Mouse (Mus musculus): ENCODE results near the gene Chd2.

GRCm38 (mm10) chr7:73402671-73403070, 139.0 kb downstream of the Chd2 start:
- TF ChIP-seq ZC3H11A (IDR thresholded peaks at IDR 0.05; ENCODE audit: borderline replicate concordance, low read depth, low read length) (no peak), MAFK (IDR thresholded peaks at IDR 0.05; ENCODE audit: insufficient read depth, low read depth, low read length) (no peak), ZNF384 (IDR thresholded peaks at IDR 0.05; ENCODE audit: low read depth, low read length) (no peak), CHD2 (IDR thresholded peaks at IDR 0.05; ENCODE audit: low read depth, low read length) (no peak), HCFC1 (IDR thresholded peaks at IDR 0.05; ENCODE audit: borderline replicate concordance, insufficient read depth, low read length) (no peak)
